Mouse (Mus musculus): ENCODE measurements at regions not wholly inside any gene's neighbourhood (a gene's known extent, or its start where the extent isn't known, plus 50 kb on each side); places are given as distances from the start of the nearest gene placed in this dataset.

GRCm38 (mm10) chr1:193980571-193980970 lies 610.5 kb upstream of the Camk1g start:
- DNase-seq (ENCODE audit: low spot score in 2 of 2), result no peak
- intact Hi-C loops (cut with DNase I), result no loop called here

- intact Hi-C loops (cut with DNase I), result no loop called here
- DNase-seq (ENCODE audit: low spot score in 2 of 2), result no peak
Observed at GRCm38 (mm10) chr1:193971537-193971936, 601.4 kb upstream of the Camk1g start.

GRCm38 (mm10) chr1:193969264-193969908 lies 599.3 kb upstream of the Camk1g start:
- DNase-seq (ENCODE audit: low spot score in 2 of 2), result no peak

GRCm38 (mm10) chr1:193967957-193968926 lies 598.1 kb upstream of the Camk1g start:
- intact Hi-C loops (cut with DNase I), result no loop called here
- DNase-seq (ENCODE audit: low spot score in 2 of 2), result no peak

More at GRCm38 (mm10) chr1:193969264-193969908, 599.3 kb upstream of the Camk1g start:
- intact Hi-C loops (cut with DNase I), result no loop called here

GRCm38 (mm10) chr1:193966652-193967555 lies 596.8 kb upstream of the Camk1g start:
- DNase-seq (ENCODE audit: low spot score in 2 of 2), result no peak
- intact Hi-C loops (cut with DNase I), result no loop called here

GRCm38 (mm10) chr1:193965278-193965677 lies 595.2 kb upstream of the Camk1g start:
- intact Hi-C loops (cut with DNase I), result no loop called here
- DNase-seq (ENCODE audit: low spot score in 2 of 2), result no peak

GRCm38 (mm10) chr1:193951936-193952335 lies 581.8 kb upstream of the Camk1g start:
- DNase-seq (ENCODE audit: low spot score in 2 of 2), result no peak
- intact Hi-C loops (cut with DNase I), result no loop called here

GRCm38 (mm10) chr1:193949817-193950216 lies 579.7 kb upstream of the Camk1g start:
- intact Hi-C loops (cut with DNase I), result no loop called here
- DNase-seq (ENCODE audit: low spot score in 2 of 2), result peak; percentile 9 to 15

GRCm38 (mm10) chr1:193946953-193947586 lies 577.0 kb upstream of the Camk1g start:
- intact Hi-C loops (cut with DNase I), result no loop called here
- DNase-seq (ENCODE audit: low spot score in 2 of 2), result no peak

- peak in 1 of 2 experiments; percentile 33 for DNase-seq (ENCODE audit: low spot score in 2 of 2)
- intact Hi-C loops (cut with DNase I), result no loop called here
Observed at GRCm38 (mm10) chr1:193935969-193936368, 565.9 kb upstream of the Camk1g start.

GRCm38 (mm10) chr1:193934308-193934707 lies 564.2 kb upstream of the Camk1g start:
- intact Hi-C loops (cut with DNase I), result loop anchor here (5.0 kb wide), 1 partner anchor 197 kb away; no protein-coding TSS in a partner anchor
- DNase-seq (ENCODE audit: low spot score in 2 of 2), result no peak

- intact Hi-C loops (cut with DNase I), result loop anchor here (5.0 kb wide), 1 partner anchor 194 kb away; no protein-coding TSS in a partner anchor
- peak; percentile 9 to 15 for DNase-seq (ENCODE audit: low spot score in 2 of 2)
Observed at GRCm38 (mm10) chr1:193931131-193931729, 561.1 kb upstream of the Camk1g start.

GRCm38 (mm10) chr1:193928607-193929006 lies 558.5 kb upstream of the Camk1g start:
- intact Hi-C loops (cut with DNase I), result no loop called here
- no peak for DNase-seq (ENCODE audit: low spot score in 2 of 2)

GRCm38 (mm10) chr1:193922756-193923155 lies 552.7 kb upstream of the Camk1g start:
- no peak for DNase-seq (ENCODE audit: low spot score in 2 of 2)
- intact Hi-C loops (cut with DNase I), result no loop called here

- intact Hi-C loops (cut with DNase I), result no loop called here
- no peak for DNase-seq (ENCODE audit: low spot score in 2 of 2)
Observed at GRCm38 (mm10) chr1:193919243-193919642, 549.1 kb upstream of the Camk1g start.

- DNase-seq (ENCODE audit: low spot score in 2 of 2), result no peak
- intact Hi-C loops (cut with DNase I), result no loop called here
Observed at GRCm38 (mm10) chr1:193905711-193906110, 535.6 kb upstream of the Camk1g start.

- intact Hi-C loops (cut with DNase I), result no loop called here
Observed at GRCm38 (mm10) chr1:193894072-193894471, 524.0 kb upstream of the Camk1g start.

GRCm38 (mm10) chr1:193876540-193876939 lies 506.4 kb upstream of the Camk1g start:
- intact Hi-C loops (cut with DNase I), result no loop called here

More at GRCm38 (mm10) chr1:193894072-193894471, 524.0 kb upstream of the Camk1g start:
- DNase-seq (ENCODE audit: low spot score in 2 of 2), result no peak

GRCm38 (mm10) chr1:193876121-193876520 lies 506.0 kb upstream of the Camk1g start:
- intact Hi-C loops (cut with DNase I), result no loop called here
- no peak for DNase-seq (ENCODE audit: low spot score in 2 of 2)

More at GRCm38 (mm10) chr1:193876540-193876939, 506.4 kb upstream of the Camk1g start:
- no peak for DNase-seq (ENCODE audit: low spot score in 2 of 2)

Measured in left cerebral cortex, postnatal 14 days (tissue).